Mouse (Mus musculus) CH12.LX (cell line): ENCODE measurements around the gene Dtnb. TPM values are rescaled to one million over a fixed set of nuclear protein-coding genes. Genes with fewer than 3 reads are reported as not detected.

Source experiments
- DNase-seq: peaks from one replicate; pipeline ENCODE4 v3.0.0-alpha.2; 2013; ENCODE audit errors: extremely low read depth
- H3K27ac ChIP-seq: 2 replicates; pipeline ENCODE4 v1.5.1; 2012; ENCODE audit warnings: low read depth, mild to moderate bottlenecking, control low read depth, moderate library complexity; ENCODE audit not compliant: insufficient read depth
- H3K27me3 ChIP-seq: replicated peaks from 2 replicates; pipeline ENCODE3; 2012; ENCODE audit warnings: inconsistent platforms
- H3K36me3 ChIP-seq, 2 experiments: replicated peaks in 1 of 2; 2 replicates each; pipeline versions ENCODE3 to v1.6.1; 2012; ENCODE audit warnings: inconsistent platforms in 1 of 2, low read length in 1 of 2, mild to moderate bottlenecking in 1 of 2, mixed read lengths in 1 of 2, moderate library complexity in 1 of 2; ENCODE audit not compliant: control insufficient read depth in 1 of 2, insufficient read depth in 1 of 2
- H3K4me1 ChIP-seq, 2 experiments: 2 replicates each; pipeline ENCODE4 v1.6.1; 2012; ENCODE audit warnings: inconsistent platforms in 1 of 2, moderate library complexity in 1 of 2; ENCODE audit not compliant: insufficient read depth in 2 of 2, control insufficient read depth in 1 of 2
- H3K4me2 ChIP-seq: 2 replicates; pipeline ENCODE4 v1.6.1; 2012; ENCODE audit warnings: low read depth, mild to moderate bottlenecking, control low read depth; ENCODE audit not compliant: poor library complexity, insufficient read depth, severe bottlenecking
- H3K4me3 ChIP-seq, 3 experiments: fragments of 150-350 bp in 1 of 3; sonication (generic) in 1 of 3; replicated peaks in 1 of 3; 2 replicates each; pipeline versions ENCODE3 to v1.5.1; 2011 to 2012; ENCODE audit warnings: low read depth in 2 of 3, low read length in 2 of 3, mild to moderate bottlenecking in 2 of 3, moderate library complexity in 2 of 3, control low read depth in 1 of 3, improper control_type of control experiment in 1 of 3, inconsistent platforms in 1 of 3, mixed read lengths in 1 of 3; ENCODE audit not compliant: poor library complexity in 1 of 3
- H3K79me2 ChIP-seq: replicated peaks from 2 replicates; pipeline ENCODE4 v1.6.1; 2012; ENCODE audit warnings: mild to moderate bottlenecking, moderate library complexity; ENCODE audit not compliant: control insufficient read depth, poor library complexity, insufficient read depth, severe bottlenecking; ENCODE audit errors: extremely low read depth
- H3K9ac ChIP-seq: 2 replicates; pipeline ENCODE4 v1.6.1; 2012; ENCODE audit warnings: low read depth, mild to moderate bottlenecking, control low read depth, moderate library complexity; ENCODE audit not compliant: insufficient read depth
- H3K9me3 ChIP-seq: replicated peaks from 2 replicates; pipeline ENCODE3; 2012; ENCODE audit warnings: low read length, inconsistent platforms, mixed read lengths
- BHLHE40 ChIP-seq: IDR thresholded peaks from 2 replicates; pipeline ENCODE4 v1.6.1; 2011; ENCODE audit warnings: mild to moderate bottlenecking, low read depth, low read length, improper control_type of control experiment
- CHD1 ChIP-seq: IDR thresholded peaks from 2 replicates; pipeline ENCODE4 v1.6.1; 2012; ENCODE audit warnings: low read depth, low read length, improper control_type of control experiment, inconsistent platforms
- CHD2 ChIP-seq: IDR thresholded peaks from 2 replicates; pipeline ENCODE4 v1.6.1; 2011; ENCODE audit warnings: low read length, improper control_type of control experiment
- CTCF ChIP-seq, 2 experiments: IDR thresholded peaks in 1 of 2; conservative IDR thresholded peaks in 1 of 2; 2 replicates each; pipeline ENCODE4 v1.5.1; 2011 to 2012; ENCODE audit warnings: low read depth in 2 of 2, low read length in 2 of 2, improper control_type of control experiment in 1 of 2, inconsistent platforms in 1 of 2, mild to moderate bottlenecking in 1 of 2, moderate library complexity in 1 of 2
- ELF1 ChIP-seq: IDR thresholded peaks from 2 replicates; pipeline ENCODE4 v1.6.1; 2014; ENCODE audit warnings: low read depth, mild to moderate bottlenecking, inconsistent platforms, low read length, improper control_type of control experiment
- EP300 ChIP-seq: IDR thresholded peaks from 2 replicates; pipeline ENCODE4 v1.6.1; 2011; ENCODE audit warnings: low read length, improper control_type of control experiment
- GABPA ChIP-seq: IDR thresholded peaks from 2 replicates; pipeline ENCODE4 v1.6.1; 2012; ENCODE audit warnings: low read depth, low read length, improper control_type of control experiment, inconsistent platforms; ENCODE audit not compliant: insufficient replicate concordance
- HCFC1 ChIP-seq: IDR thresholded peaks from 2 replicates; pipeline ENCODE4 v1.6.1; 2012; ENCODE audit warnings: low read depth, mild to moderate bottlenecking, inconsistent platforms, low read length, improper control_type of control experiment
- IRF4 ChIP-seq: IDR thresholded peaks from 2 replicates; pipeline ENCODE4 v1.6.1; 2014; ENCODE audit warnings: low read depth, mild to moderate bottlenecking, inconsistent platforms, low read length, improper control_type of control experiment
- JUND ChIP-seq: conservative IDR thresholded peaks from 2 replicates; pipeline ENCODE4 v1.6.1; 2011; ENCODE audit warnings: low read depth, low read length, improper control_type of control experiment
- MAFK ChIP-seq: IDR thresholded peaks from 2 replicates; pipeline ENCODE4 v1.6.1; 2011; ENCODE audit warnings: low read length, improper control_type of control experiment; ENCODE audit not compliant: insufficient replicate concordance
- MAZ ChIP-seq: IDR thresholded peaks from 2 replicates; pipeline ENCODE4 v1.6.1; 2012; ENCODE audit warnings: low read depth, mild to moderate bottlenecking, inconsistent platforms, low read length, improper control_type of control experiment, moderate library complexity
- MEF2A ChIP-seq: IDR thresholded peaks from 2 replicates; pipeline ENCODE4 v1.6.1; 2014; ENCODE audit warnings: low read depth, mild to moderate bottlenecking, inconsistent platforms, low read length, improper control_type of control experiment, borderline replicate concordance
- NRF1 ChIP-seq: IDR thresholded peaks from 2 replicates; pipeline ENCODE4 v1.6.1; 2014; ENCODE audit warnings: low read depth, mild to moderate bottlenecking, inconsistent platforms, low read length, improper control_type of control experiment, moderate library complexity
- PAX5 ChIP-seq: IDR thresholded peaks from 2 replicates; pipeline ENCODE4 v1.6.1; 2012; ENCODE audit warnings: low read length, inconsistent platforms, mixed read lengths
- POLR2AphosphoS2 ChIP-seq: IDR thresholded peaks from 2 replicates; pipeline ENCODE4 v1.6.1; 2011; ENCODE audit warnings: low read depth, low read length, improper control_type of control experiment
- RAD21 ChIP-seq: IDR thresholded peaks from 2 replicates; pipeline ENCODE4 v1.6.1; 2011; ENCODE audit warnings: low read depth, mild to moderate bottlenecking, low read length, improper control_type of control experiment, moderate library complexity
- RCOR1 ChIP-seq: conservative IDR thresholded peaks from 2 replicates; pipeline ENCODE4 v1.6.1; 2012; ENCODE audit warnings: low read depth, mild to moderate bottlenecking, inconsistent platforms, low read length, improper control_type of control experiment
- SMC3 ChIP-seq: IDR thresholded peaks from 2 replicates; pipeline ENCODE4 v1.6.1; 2011; ENCODE audit warnings: low read depth, low read length, improper control_type of control experiment
- TBP ChIP-seq: conservative IDR thresholded peaks from 2 replicates; pipeline ENCODE4 v1.6.1; 2011; ENCODE audit warnings: low read depth, low read length, improper control_type of control experiment
- TCF12 ChIP-seq: IDR thresholded peaks from 2 replicates; pipeline ENCODE4 v1.6.1; 2014; ENCODE audit warnings: low read depth, mild to moderate bottlenecking, inconsistent platforms, low read length, improper control_type of control experiment
- USF1 ChIP-seq: IDR thresholded peaks from 2 replicates; pipeline ENCODE4 v1.6.1; 2014; ENCODE audit warnings: low read depth, mild to moderate bottlenecking, inconsistent platforms, low read length, improper control_type of control experiment
- USF2 ChIP-seq: conservative IDR thresholded peaks from 2 replicates; pipeline ENCODE4 v1.6.1; 2011; ENCODE audit warnings: low read depth, low read length, improper control_type of control experiment
- ZC3H11A ChIP-seq: IDR thresholded peaks from 2 replicates; pipeline ENCODE4 v1.6.1; 2012; ENCODE audit warnings: low read depth, mild to moderate bottlenecking, inconsistent platforms, low read length, improper control_type of control experiment
- ZKSCAN1 ChIP-seq: IDR thresholded peaks from 2 replicates; pipeline ENCODE4 v1.6.1; 2012; ENCODE audit warnings: low read depth, inconsistent platforms, low read length, improper control_type of control experiment, borderline replicate concordance
- ZMIZ1 ChIP-seq: IDR thresholded peaks from 2 replicates; pipeline ENCODE4 v1.6.1; 2012; ENCODE audit warnings: low read depth, mild to moderate bottlenecking, inconsistent platforms, low read length, improper control_type of control experiment
- ZNF384 ChIP-seq: IDR thresholded peaks from 2 replicates; pipeline ENCODE4 v1.6.1; 2012; ENCODE audit warnings: low read depth, low read length, improper control_type of control experiment, inconsistent platforms
- dilution Hi-C: fragments of 300-500 bp; cut with MboI; formaldehyde crosslinking; loops from 2 replicates; pipeline ENCODE4 v1.14.3; 2020; ENCODE audit warnings: low sequenced_read_pairs; ENCODE audit not compliant: extremely low pct_unique_long_range_greater_than_20kb, extremely low pct_ligation_motif_present
- in situ Hi-C: fragments of 300-500 bp; cut with MboI; formaldehyde crosslinking; loops from 3 replicates; pipeline ENCODE4 v1.14.3; 2019; ENCODE audit warnings: low sequenced_read_pairs, low pct_ligation_motif_present, low pct_unique_long_range_greater_than_20kb, mixed read lengths
- polyA plus RNA-seq: library from polyadenylated mRNA; unstranded; fragments of >175 nt; gene quantifications from 2 replicates; pipeline ENCODE4 v1.2.1, GENCODE M21; 2012; ENCODE audit warnings: low read depth; ENCODE audit not compliant: insufficient read length
- total RNA-seq, 2 experiments: library from RNA; depleted of rRNA; stranded (reverse); fragments of 300-350 nt in 1 of 2; fragments of >200 nt in 1 of 2; gene quantifications; 2 replicates each; pipeline ENCODE4 v1.2.3; 2012 to 2014

Dtnb gene
- total and polyA plus RNA-seq, 3 experiments, result 8.1 to 26.0 (median 17.4) TPM

DNA sequence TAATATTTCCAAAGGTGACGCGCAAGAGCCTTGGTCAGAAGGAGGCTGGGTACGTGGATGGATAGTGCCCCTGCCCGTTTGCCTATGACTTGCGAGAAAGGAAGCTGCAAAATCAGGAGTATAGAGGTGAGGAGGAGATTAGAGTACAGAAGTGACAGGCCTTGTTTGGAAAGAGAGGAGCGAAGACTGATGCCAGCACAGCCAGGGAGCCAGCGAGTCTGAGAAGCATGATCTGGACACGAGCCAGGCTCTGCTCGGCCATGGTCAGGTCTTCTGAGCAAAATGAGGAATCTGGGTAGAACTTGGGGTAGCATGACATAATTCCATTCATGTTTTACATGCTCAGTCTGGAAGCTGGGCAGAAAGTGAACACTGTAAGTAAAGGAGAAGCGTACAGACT lies 85.6 kb downstream of the Dtnb start:
- H3K36me3 ChIP-seq, result peaks cover 0 to 13% of the 10 kb centered on the region in 2 experiments
- no peaks in the 10 kb centered on the region for H3K27me3 ChIP-seq
- TF ChIP-seq CHD1 (no peak), ZNF384 (no peak), TBP (no peak), USF2 (no peak), BHLHE40 (no peak), CTCF (conservative IDR thresholded peaks at IDR 0.05 in 1 of 2, IDR thresholded peaks at IDR 0.05 in 1 of 2; ENCODE audit: low read depth in 2 of 2, low read length in 2 of 2) (no peak), RCOR1 (no peak), RAD21 (no peak), IRF4 (no peak), ZKSCAN1 (no peak), SMC3 (no peak), USF1 (no peak), MAZ (no peak), POLR2AphosphoS2 (no peak), JUND (no peak), MEF2A (no peak), TCF12 (no peak), CHD2 (no peak)
- TF ChIP-seq, all 38 proteins: peak for 0
- Histone ChIP-seq H3K4me1 (peaks cover 11 to 24% of the 10 kb centered on the region in 2 experiments), H3K4me3 (no peak overlapping the region), H3K9ac (no peak overlapping the region), H3K27ac (no peak overlapping the region), H3K9me3 (no peaks in the 10 kb centered on the region), H3K4me2 (no peak overlapping the region), H3K79me2 (no peaks in the 10 kb centered on the region)
- in situ Hi-C loops (loop anchor here (25.0 kb wide), 1 partner anchor 180 kb away; no protein-coding TSS in a partner anchor), dilution Hi-C loops (no loop called here)
- DNase-seq, result no peak

DNA sequence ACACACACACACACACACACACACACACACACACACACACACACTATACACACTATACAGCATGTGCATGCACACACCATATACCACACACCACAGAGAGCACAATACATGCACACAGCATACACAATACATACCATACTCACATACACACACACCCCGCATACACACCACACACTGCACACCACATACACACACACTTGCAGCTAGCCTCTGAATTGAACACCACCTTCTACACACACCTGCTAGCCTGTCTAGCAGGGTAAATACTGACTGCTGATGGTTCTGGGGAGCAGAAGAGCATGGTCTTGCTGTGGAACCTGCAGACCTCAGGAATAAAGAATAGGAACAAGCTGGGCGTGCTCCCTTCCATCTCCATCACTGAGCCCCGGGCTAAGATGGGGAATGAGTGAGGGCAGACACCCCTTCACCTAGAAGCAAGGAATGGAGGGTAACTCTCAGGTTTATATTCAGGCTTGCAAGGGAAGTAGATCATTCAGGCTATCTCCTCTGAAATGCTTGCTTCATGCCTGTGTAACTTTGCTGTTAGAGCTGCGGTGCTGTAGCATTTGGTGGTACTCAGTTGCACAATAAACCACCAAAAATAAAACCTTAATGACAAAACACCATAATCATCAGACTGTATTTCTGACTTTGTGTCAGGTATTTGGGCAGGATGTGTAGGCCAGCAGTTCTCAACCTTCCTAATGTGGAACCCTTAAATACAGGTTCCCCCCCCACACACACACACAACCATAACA lies 87.6 kb downstream of the Dtnb start:
- H3K4me1 ChIP-seq, result peaks cover 11 to 24% of the 10 kb centered on the region in 2 experiments
- no peak overlapping the region for H3K9ac ChIP-seq
- H3K27ac ChIP-seq, result no peak overlapping the region
- no peak for DNase-seq
- H3K4me2 ChIP-seq, result no peak overlapping the region
- dilution Hi-C loops (no loop called here), in situ Hi-C loops (loop anchor here (25.0 kb wide), 1 partner anchor 178 kb away; no protein-coding TSS in a partner anchor)
- TF ChIP-seq TCF12 (no peak), ZMIZ1 (no peak), ELF1 (no peak), GABPA (no peak), NRF1 (no peak), USF2 (no peak), RCOR1 (no peak), PAX5 (no peak), EP300 (no peak), JUND (no peak), MAFK (no peak), MAZ (no peak), ZC3H11A (no peak), HCFC1 (no peak), BHLHE40 (no peak), RAD21 (no peak)
- no peaks in the 10 kb centered on the region for H3K27me3 ChIP-seq
- H3K79me2 ChIP-seq, result no peaks in the 10 kb centered on the region
- H3K9me3 ChIP-seq, result no peaks in the 10 kb centered on the region
- peaks cover 0 to 22% of the 10 kb centered on the region in 2 experiments for H3K36me3 ChIP-seq
- no peak overlapping the region for H3K4me3 ChIP-seq
